Mouse (Mus musculus): ENCODE results near the gene Arhgef16. TPM values are rescaled to one million over a fixed set of nuclear protein-coding genes. Genes with fewer than 3 reads are reported as not detected.

The Arhgef16 gene
- polyA plus RNA-seq, 1 experiment from 2014 or later, result 5.9 TPM

- Histone ChIP-seq H3K9me3 (ENCODE audit: control insufficient read depth, low read length) (no peaks in the 10 kb centered on the region), H3K9ac (ENCODE audit: low read depth, low read length) (no peak overlapping the region), H3K27ac (ENCODE audit: low read depth, low read length) (no peak overlapping the region), H3K4me3 (ENCODE audit: low read depth, low read length) (no peak overlapping the region), H3K4me2 (no peak overlapping the region), H3K36me3 (ENCODE audit: control insufficient read depth, insufficient read depth, low read length) (no peaks in the 10 kb centered on the region), H3K4me1 (replicated peaks; ENCODE audit: control insufficient read depth, insufficient read depth, low read length) (no peaks in the 10 kb centered on the region), H3K27me3 (replicated peaks; ENCODE audit: control insufficient read depth, insufficient read depth, low read length) (no peaks in the 10 kb centered on the region)
- ATAC-seq (replicated peaks; ENCODE audit: low FRiP score) (no peak), DNase-seq (ENCODE audit: low spot score) (no peak)
- WGBS, result 67% methylated on average over 7 of the region's 7 CpGs
These were observed 70.1 kb downstream of the Arhgef16 start for GRCm38 (mm10) chr4:154231380-154231779.

GRCm38 (mm10) chr4:154229569-154229968 lies 71.9 kb downstream of the Arhgef16 start:
- Histone ChIP-seq H3K4me3 (ENCODE audit: low read depth, low read length) (no peak overlapping the region), H3K4me1 (replicated peaks; ENCODE audit: control insufficient read depth, insufficient read depth, low read length) (no peaks in the 10 kb centered on the region), H3K27ac (ENCODE audit: low read depth, low read length) (no peak overlapping the region), H3K4me2 (no peak overlapping the region), H3K9ac (ENCODE audit: low read depth, low read length) (no peak overlapping the region), H3K27me3 (replicated peaks; ENCODE audit: control insufficient read depth, insufficient read depth, low read length) (no peaks in the 10 kb centered on the region; the same call in 1 of the 2 replicates), H3K36me3 (ENCODE audit: control insufficient read depth, insufficient read depth, low read length) (no peaks in the 10 kb centered on the region), H3K9me3 (ENCODE audit: control insufficient read depth, low read length) (no peaks in the 10 kb centered on the region)
- 87% methylated on average over 9 of the region's 9 CpGs for WGBS
- ATAC-seq (replicated peaks; ENCODE audit: low FRiP score) (no peak), DNase-seq (ENCODE audit: low spot score) (no peak)

Other genes with a start within 250 kb of the Arhgef16 start
- gene Trp73, start 161.5 kb downstream of the Arhgef16 start, polyA plus RNA-seq (2014; fragmentation: Nextera tagmentation; extraction: Ambion mirVana), result 0.04 and 0.18 TPM in 2 replicates
- 39.9 and 46.8 TPM in 2 replicates for gene Wrap73, start 159.3 kb downstream of the Arhgef16 start, polyA plus RNA-seq (2014; fragmentation: Nextera tagmentation; extraction: Ambion mirVana)
- gene Tprgl, start 141.0 kb downstream of the Arhgef16 start, polyA plus RNA-seq (2014; fragmentation: Nextera tagmentation; extraction: Ambion mirVana), result 133 and 149 TPM in 2 replicates
- 5.8 and 5.9 TPM in 2 replicates for gene Megf6, start 130.9 kb downstream of the Arhgef16 start, polyA plus RNA-seq (2014; fragmentation: Nextera tagmentation; extraction: Ambion mirVana)
- not detected in 2 replicates for gene B230104I21Rik, start 34.5 kb upstream of the Arhgef16 start, polyA plus RNA-seq (2014; fragmentation: Nextera tagmentation; extraction: Ambion mirVana)